Mouse (Mus musculus) midbrain, embryonic 16.5 days (tissue): Measurements from ENCODE around the gene Sh3gl3. TPM values are rescaled to one million over a fixed set of nuclear protein-coding genes. Genes with fewer than 3 reads are reported as not detected.

ENCODE experiments used
- ATAC-seq: fragments of 200-750 bp; cut with Nextera tagmentation; 2 replicates; pipeline ENCODE4 v1.8.0; 2017; ENCODE audit warnings: moderate TSS enrichment
- H3K27ac ChIP-seq: fragments of 300-500 bp; sonication (generic); 2 replicates; pipeline ENCODE4 v1.5.1; 2014; ENCODE audit warnings: mild to moderate bottlenecking, low read length, mixed read lengths
- H3K27me3 ChIP-seq: fragments of 300-500 bp; sonication (generic); 2 replicates; pipeline ENCODE4 v1.6.1; 2014; ENCODE audit warnings: low read depth, low read length, mixed read lengths; ENCODE audit not compliant: control insufficient read depth, insufficient read depth
- H3K36me3 ChIP-seq: fragments of 300-500 bp; sonication (generic); 2 replicates; pipeline ENCODE4 v1.6.1; 2014; ENCODE audit warnings: mild to moderate bottlenecking, low read length, moderate library complexity, mixed read lengths; ENCODE audit not compliant: control insufficient read depth, insufficient read depth
- H3K4me1 ChIP-seq: fragments of 300-500 bp; sonication (generic); 2 replicates; pipeline ENCODE4 v1.6.1; 2014; ENCODE audit warnings: mild to moderate bottlenecking, low read length, mixed read lengths; ENCODE audit not compliant: control insufficient read depth, insufficient read depth
- H3K4me2 ChIP-seq: fragments of 300-500 bp; sonication (generic); 2 replicates; pipeline ENCODE4 v1.6.1; 2014; ENCODE audit warnings: mild to moderate bottlenecking, low read length, mixed read lengths
- H3K4me3 ChIP-seq: fragments of 300-500 bp; sonication (generic); 2 replicates; pipeline ENCODE4 v1.5.1; 2014; ENCODE audit warnings: low read depth, mild to moderate bottlenecking, low read length, moderate library complexity, mixed read lengths
- H3K9ac ChIP-seq: fragments of 300-500 bp; sonication (generic); 2 replicates; pipeline ENCODE4 v1.6.1; 2014; ENCODE audit warnings: low read depth, low read length, mixed read lengths
- H3K9me3 ChIP-seq: fragments of 300-500 bp; sonication (generic); replicated peaks from 2 replicates; pipeline ENCODE4 v1.6.1; 2014; ENCODE audit warnings: mild to moderate bottlenecking, low read length, mixed read lengths; ENCODE audit not compliant: control insufficient read depth, poor library complexity, severe bottlenecking
- WGBS: fragments of 180-500 bp; shearing (Covaris S2); extraction: QIAGEN DNeasy Blood & Tissue Kit; methylation state at CpG from one replicate; pipeline ENCODE4 v1.1.7; 2014; 5-methylcytosine and 5-hydroxymethylcytosine counted together
- polyA plus RNA-seq: library from polyadenylated mRNA; unstranded; fragments of >200 nt; fragmentation: Nextera tagmentation; extraction: Ambion mirVana; gene quantifications from 2 replicates; pipeline ENCODE4 v1.2.1, GENCODE M21; 2015

The Sh3gl3 gene
- polyA plus RNA-seq, 1 experiment from 2014 or later = 91.4 TPM

- ATAC-seq = peak; percentile 34; the same call in 1 of the 2 replicates
- Histone ChIP-seq H3K27me3 (no peaks in the 10 kb centered on the region), H3K4me1 (peaks cover 14% of the 10 kb centered on the region), H3K9me3 (no peaks in the 10 kb centered on the region), H3K27ac (no peak overlapping the region), H3K9ac (no peak overlapping the region), H3K36me3 (no peaks in the 10 kb centered on the region), H3K4me2 (no peak overlapping the region), H3K4me3 (no peak overlapping the region)
- 22% methylated on average over 10 of the region's 10 CpGs for WGBS
Measured at GRCm38 (mm10) chr7:82223906-82224846, 50.5 kb downstream of the Sh3gl3 start.

DNA sequence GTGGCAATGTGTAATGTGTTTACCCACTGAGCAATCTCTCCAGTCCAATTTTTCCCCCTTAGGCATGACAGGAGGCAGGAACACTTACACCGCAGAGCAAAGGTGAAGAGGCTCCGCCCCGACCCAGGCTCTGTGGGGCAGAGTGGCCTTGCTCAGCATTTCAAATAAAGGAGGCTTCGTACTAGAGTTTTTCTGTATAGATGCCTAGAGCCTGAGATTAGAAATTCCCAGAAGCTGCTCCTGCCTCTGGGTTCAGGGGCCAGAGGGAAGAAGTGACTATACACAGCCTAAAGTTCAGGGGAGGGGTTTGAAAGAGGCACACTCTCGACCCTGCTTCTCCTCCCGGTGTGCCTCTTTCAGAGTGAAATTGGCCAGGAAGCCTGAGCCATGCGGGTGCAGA is 59.6 kb downstream of the Sh3gl3 start:
- H3K4me1 ChIP-seq = peaks cover 5% of the 10 kb centered on the region; the same call in 1 of the 2 replicates
- H3K4me2 ChIP-seq = no peak overlapping the region
- WGBS = 72% methylated on average over 7 of the region's 7 CpGs
- H3K27ac ChIP-seq = no peak overlapping the region
- H3K9me3 ChIP-seq = no peaks in the 10 kb centered on the region
- H3K4me3 ChIP-seq = no peak overlapping the region
- no peak overlapping the region for H3K9ac ChIP-seq
- H3K27me3 ChIP-seq = no peaks in the 10 kb centered on the region
- no peak for ATAC-seq
- no peaks in the 10 kb centered on the region for H3K36me3 ChIP-seq

DNA sequence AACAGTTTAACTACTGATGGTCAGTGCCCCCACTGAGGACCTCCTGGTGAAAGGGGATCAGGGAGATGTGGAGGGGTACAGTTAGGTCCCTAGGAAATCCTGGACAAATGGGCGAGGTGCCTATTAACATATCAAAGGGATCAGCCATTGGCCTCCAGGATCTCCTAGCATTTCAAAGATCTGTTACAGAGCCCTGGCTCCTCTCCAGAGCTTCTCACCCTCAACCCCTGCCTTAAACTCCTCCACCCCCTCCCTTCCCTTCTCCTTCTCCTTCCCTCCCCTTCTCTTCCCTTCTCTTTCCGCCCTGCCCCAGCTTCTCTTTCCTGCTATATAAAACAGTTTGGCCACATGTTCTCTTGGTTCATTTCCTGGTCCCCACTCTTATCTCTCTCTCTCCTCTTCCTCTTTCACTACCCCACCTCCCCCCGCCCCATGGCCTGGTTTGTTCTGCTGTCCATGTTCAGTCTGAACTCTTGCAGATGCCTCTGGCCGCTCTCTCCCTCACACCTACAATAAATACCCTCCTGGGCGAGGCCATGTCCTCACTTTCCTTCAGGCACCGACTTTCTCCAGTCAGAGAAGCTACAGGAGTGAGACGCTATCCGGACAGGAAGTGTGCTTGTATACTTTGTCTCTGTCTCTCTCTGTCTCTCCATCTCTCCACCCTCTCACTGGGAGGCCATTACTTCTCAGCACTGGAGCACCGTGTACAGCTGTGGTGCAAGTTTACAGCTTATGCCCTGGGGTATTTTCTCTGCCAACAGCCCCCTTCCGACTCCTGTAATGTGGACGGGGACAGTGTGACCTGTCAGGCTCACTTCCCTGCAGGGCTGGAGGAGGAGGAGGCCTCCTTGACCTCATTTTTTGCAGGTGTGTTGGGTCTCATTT is 60.6 kb downstream of the Sh3gl3 start:
- ATAC-seq = 0 out of 2 replicates have a peak, but pooled peaks have one; percentile 16
- no peak overlapping the region for H3K27ac ChIP-seq
- WGBS = 45% methylated on average over 11 of the region's 11 CpGs
- no peaks in the 10 kb centered on the region for H3K9me3 ChIP-seq
- H3K36me3 ChIP-seq = no peaks in the 10 kb centered on the region
- H3K9ac ChIP-seq = no peak overlapping the region
- H3K4me2 ChIP-seq = no peak overlapping the region
- H3K27me3 ChIP-seq = no peaks in the 10 kb centered on the region
- H3K4me3 ChIP-seq = no peak overlapping the region
- peaks cover 5% of the 10 kb centered on the region; the same call in 1 of the 2 replicates for H3K4me1 ChIP-seq

GRCm38 (mm10) chr7:82234898-82235290 is 61.3 kb downstream of the Sh3gl3 start:
- no peak for ATAC-seq
- no peak overlapping the region for H3K9ac ChIP-seq
- no peak overlapping the region for H3K27ac ChIP-seq
- no peaks in the 10 kb centered on the region for H3K36me3 ChIP-seq
- no peak overlapping the region for H3K4me2 ChIP-seq
- peaks cover 5% of the 10 kb centered on the region; the same call in 1 of the 2 replicates for H3K4me1 ChIP-seq
- WGBS = 33% methylated on average over 3 of the region's 4 CpGs
- no peaks in the 10 kb centered on the region for H3K27me3 ChIP-seq
- no peaks in the 10 kb centered on the region for H3K9me3 ChIP-seq
- no peak overlapping the region for H3K4me3 ChIP-seq

DNA sequence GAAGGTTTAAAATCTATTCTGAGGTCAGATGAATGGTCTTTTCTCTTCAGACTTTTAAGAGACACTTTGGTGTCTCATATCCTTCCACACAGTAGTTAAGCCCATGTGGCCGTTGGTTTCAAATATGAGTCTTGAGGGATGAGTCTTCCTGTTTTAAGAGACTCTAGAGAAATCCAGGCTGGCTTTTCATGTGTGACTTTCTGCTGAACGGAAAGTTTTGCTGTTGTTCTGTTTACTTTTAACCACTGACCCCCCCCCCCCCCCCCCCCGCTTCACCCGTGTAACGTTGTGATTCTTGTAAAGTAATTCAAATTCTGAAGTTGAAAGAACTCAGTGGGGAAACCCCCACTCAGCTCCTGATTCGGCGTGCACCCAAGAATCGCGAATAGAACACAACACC is 61.8 kb downstream of the Sh3gl3 start:
- H3K27ac ChIP-seq = no peak overlapping the region

DNA sequence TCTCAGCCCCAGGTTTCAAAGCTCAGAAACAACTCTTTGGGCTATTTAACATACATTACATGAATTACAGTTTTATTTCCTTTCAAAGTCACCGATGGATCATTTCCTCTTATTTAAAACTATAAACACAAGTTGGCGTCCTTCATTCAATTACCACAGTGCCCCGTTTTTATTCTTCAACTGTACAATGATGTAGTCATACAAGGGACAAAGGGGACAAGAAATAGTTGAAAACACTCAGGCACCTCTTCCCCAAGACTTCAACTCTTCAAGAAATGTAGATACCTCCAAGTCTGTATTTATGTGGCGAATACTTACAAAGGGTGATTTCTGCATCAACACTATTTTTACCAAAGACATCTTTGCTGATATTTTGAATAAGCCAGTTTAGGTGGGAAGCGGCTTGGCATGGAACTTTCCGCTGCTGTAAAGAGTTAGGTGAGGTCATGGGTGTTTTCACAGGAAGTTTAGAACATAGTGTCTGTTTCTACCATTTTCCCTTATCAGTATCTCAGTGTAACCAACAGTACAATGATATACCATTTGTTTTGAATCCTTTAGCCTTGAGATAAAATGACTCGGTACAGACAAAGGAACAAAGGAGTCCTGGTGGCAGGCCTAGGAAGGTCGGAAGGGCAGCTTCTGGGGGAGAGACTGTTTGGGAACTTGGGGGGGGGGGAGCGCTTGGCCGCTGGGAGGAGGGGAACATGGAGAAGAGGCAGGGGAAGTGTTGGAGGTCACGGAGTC is 62.7 kb downstream of the Sh3gl3 start:
- H3K4me3 ChIP-seq = no peak overlapping the region
- WGBS = 74% methylated on average over 9 of the region's 11 CpGs
- no peaks in the 10 kb centered on the region for H3K27me3 ChIP-seq

More for the DNA sequence above, 61.8 kb downstream of the Sh3gl3 start:
- peaks cover 5% of the 10 kb centered on the region; the same call in 1 of the 2 replicates for H3K4me1 ChIP-seq
- no peaks in the 10 kb centered on the region for H3K27me3 ChIP-seq
- H3K4me3 ChIP-seq = no peak overlapping the region
- no peak overlapping the region for H3K9ac ChIP-seq
- 73% methylated on average over 8 of the region's 9 CpGs for WGBS
- no peaks in the 10 kb centered on the region for H3K9me3 ChIP-seq
- no peak for ATAC-seq
- no peak overlapping the region for H3K4me2 ChIP-seq
- H3K36me3 ChIP-seq = no peaks in the 10 kb centered on the region

DNA sequence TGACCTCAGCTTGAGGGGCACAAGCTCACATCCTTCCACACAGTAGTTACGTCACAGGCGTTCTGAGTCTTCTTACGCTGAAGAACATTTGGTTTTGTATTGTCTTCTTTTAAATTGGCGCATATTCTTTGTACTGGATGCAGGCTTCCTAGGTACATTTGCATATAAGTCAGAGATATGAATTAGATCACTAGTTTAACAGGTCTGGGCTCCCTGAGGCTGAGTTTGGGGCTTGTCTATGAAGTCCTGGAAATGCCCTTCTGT is 63.2 kb downstream of the Sh3gl3 start:
- 77% methylated on average over 4 of the region's 4 CpGs for WGBS
- Histone ChIP-seq H3K9ac (no peak overlapping the region), H3K9me3 (no peaks in the 10 kb centered on the region), H3K4me3 (no peak overlapping the region), H3K36me3 (no peaks in the 10 kb centered on the region), H3K27ac (no peak overlapping the region), H3K27me3 (no peaks in the 10 kb centered on the region), H3K4me2 (no peak overlapping the region), H3K4me1 (peaks cover 5% of the 10 kb centered on the region; the same call in 1 of the 2 replicates)
- no peak for ATAC-seq

More for the DNA sequence above, 62.7 kb downstream of the Sh3gl3 start:
- Histone ChIP-seq H3K27ac (no peak overlapping the region), H3K9ac (no peak overlapping the region), H3K36me3 (no peaks in the 10 kb centered on the region), H3K4me1 (peaks cover 5% of the 10 kb centered on the region; the same call in 1 of the 2 replicates), H3K9me3 (no peaks in the 10 kb centered on the region), H3K4me2 (no peak overlapping the region)
- ATAC-seq = no peak

DNA sequence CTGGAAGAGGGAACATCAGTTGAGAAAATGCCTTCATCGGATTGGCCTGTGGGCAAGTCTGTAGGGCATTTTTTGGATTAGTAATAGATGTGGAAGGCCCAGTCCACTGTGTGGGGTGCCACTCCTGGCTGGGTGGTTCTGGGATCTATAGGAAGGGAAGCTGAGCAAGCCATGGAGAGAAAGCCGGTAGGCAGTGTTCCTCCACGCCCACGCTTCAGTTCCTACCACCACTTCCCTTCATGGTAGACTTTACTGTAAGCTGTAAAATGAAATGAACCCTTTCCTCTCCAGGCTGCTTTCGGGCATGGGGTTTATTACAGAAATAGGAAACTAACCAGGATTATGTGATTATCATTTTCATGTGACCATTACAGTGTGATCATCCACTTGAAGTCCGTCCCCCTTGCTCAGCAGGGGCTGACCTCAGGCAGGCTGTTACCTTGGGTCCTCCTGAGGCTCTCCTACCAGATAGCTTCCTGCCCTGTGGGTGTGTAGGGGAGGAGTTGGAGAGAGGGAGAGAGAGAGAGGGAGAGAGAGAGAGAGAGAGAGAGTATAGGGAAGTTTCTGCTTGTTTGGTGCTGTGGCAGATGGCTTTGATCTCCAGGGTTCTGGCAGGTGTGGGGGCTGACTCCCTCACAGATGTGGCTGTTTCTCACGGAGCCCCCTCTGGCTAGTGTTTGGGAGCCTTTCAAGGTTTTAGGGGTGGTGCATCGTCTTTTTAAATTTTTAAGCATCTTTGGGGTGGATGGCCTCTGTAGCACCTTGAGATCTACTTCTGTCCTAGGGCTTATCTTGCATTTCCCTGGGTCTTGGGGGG is 67.0 kb downstream of the Sh3gl3 start:
- WGBS = 81% methylated on average over 8 of the region's 8 CpGs
- Histone ChIP-seq H3K36me3 (no peaks in the 10 kb centered on the region), H3K27ac (no peak overlapping the region), H3K9ac (no peak overlapping the region), H3K4me3 (no peak overlapping the region), H3K4me2 (no peak overlapping the region), H3K27me3 (no peaks in the 10 kb centered on the region), H3K4me1 (no peaks in the 10 kb centered on the region), H3K9me3 (no peaks in the 10 kb centered on the region)
- no peak; the same call in 1 of the 2 replicates for ATAC-seq
